Mouse (Mus musculus) right cerebral cortex, postnatal 14 days (tissue): ENCODE data around the gene Hoxd1.

Experiments
- DNase-seq: peaks from one replicate; pipeline ENCODE4 v3.0.0; 2022

Hoxd1 gene

GRCm38 (mm10) chr2:74733317-74733661, 29.5 kb upstream of the Hoxd1 start:
- no peak for DNase-seq

- no peak for DNase-seq
Measured at GRCm38 (mm10) chr2:74733765-74734164, 29.0 kb upstream of the Hoxd1 start.

DNA sequence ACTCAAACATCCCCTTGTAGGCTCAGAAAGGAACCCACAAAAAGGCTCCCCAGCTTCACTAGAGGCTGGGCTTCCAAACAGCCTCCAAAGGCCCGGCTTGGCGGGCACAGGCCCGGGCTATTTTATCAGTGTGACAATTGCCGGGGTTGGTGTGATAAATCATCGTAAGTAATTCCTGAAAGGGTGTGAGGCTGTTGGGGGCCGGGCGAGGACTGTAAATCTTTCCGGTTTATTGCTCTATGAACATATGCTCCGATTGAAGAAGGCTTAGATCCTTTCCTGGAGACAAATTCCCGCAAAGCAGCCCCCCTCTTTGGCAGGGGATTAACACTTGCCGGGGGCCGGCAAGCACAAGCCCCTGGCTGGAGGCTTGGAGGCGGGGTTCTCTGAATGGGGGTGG, 28.3 kb upstream of the Hoxd1 start:
- no peak for DNase-seq

DNA sequence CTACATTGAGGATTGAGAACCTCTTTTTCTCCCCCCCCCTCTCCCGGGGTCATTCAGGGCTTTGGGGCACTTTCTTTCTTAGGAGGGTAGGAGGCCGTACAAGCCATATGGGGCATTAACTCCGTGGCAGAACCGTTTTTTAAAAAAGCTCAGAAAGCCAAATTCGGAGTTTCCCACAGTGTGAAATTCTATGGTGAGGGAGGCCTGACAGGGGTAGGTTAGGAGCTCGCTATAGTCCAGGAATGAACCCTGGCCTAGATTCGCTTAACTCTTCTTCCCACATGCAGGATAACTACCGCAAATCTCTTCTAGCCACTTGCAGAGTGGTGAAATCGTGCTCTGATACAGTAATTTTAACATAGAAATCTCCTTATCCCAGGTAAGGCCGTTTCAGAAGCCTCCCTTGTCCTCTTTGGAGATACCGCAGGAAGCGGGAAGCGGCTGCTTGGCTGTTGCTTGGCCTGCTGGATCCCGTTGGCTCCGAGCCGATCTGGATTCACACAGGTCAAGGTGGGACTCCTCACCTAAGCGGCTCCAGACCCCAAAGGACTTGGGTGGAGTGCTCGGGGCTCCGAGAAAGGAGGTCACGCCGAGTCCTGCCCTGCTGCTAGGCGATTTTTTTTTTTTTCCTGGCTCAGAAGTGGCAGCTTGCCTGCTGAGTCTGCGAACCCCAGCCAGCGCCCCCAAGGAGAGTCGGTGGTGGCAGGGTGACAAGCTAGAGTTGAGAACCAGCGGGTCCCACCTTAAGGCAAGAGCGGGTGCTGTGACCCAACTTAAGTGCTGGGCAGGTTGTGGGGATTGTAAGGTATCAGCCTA, 27.6 kb upstream of the Hoxd1 start:
- no peak for DNase-seq

DNA sequence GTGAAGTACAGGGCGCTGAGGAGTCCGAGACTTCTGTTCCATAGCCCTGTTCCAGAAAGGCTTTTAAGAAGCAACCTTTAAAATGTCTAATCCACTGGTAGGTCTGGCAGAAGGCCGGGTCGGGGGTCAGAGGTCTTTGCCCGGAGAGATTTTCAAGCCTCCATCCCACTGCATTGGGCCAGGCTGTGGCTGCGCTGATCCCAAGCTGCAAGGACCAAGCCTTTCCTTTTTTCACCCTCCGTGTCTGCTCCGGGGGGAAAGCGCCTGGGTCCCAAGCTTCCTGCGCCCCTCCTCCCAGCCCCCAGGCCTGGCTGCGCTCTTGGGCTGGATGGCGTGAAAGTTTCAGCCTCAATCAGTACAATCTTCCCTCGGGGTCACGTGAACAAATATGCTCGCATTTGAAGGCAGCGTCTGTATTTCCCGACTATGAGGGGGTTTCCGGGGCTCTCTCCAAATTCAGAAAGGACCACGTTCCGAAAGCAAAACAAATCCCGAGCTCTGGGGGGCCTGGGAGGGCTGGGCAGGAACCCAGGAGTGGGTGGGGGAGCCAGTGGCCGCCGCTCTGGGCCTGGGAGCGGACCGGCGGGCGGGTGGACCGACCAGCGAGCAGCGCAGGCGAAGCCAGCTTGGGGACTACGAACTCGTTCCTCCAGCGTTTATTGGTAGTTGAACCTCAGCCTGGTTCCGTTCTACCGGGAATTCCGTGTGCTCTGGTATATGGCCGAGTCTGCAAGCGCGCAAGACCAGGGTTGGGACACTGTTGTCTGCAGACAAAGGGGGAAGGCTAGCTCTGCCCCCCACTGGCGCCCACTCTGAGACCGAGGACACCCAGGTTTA, 26.7 kb upstream of the Hoxd1 start:
- no peak for DNase-seq

GRCm38 (mm10) chr2:74736688-74737577, 25.8 kb upstream of the Hoxd1 start:
- DNase-seq, result no peak

GRCm38 (mm10) chr2:74737578-74738070, 25.2 kb upstream of the Hoxd1 start:
- no peak for DNase-seq

DNA sequence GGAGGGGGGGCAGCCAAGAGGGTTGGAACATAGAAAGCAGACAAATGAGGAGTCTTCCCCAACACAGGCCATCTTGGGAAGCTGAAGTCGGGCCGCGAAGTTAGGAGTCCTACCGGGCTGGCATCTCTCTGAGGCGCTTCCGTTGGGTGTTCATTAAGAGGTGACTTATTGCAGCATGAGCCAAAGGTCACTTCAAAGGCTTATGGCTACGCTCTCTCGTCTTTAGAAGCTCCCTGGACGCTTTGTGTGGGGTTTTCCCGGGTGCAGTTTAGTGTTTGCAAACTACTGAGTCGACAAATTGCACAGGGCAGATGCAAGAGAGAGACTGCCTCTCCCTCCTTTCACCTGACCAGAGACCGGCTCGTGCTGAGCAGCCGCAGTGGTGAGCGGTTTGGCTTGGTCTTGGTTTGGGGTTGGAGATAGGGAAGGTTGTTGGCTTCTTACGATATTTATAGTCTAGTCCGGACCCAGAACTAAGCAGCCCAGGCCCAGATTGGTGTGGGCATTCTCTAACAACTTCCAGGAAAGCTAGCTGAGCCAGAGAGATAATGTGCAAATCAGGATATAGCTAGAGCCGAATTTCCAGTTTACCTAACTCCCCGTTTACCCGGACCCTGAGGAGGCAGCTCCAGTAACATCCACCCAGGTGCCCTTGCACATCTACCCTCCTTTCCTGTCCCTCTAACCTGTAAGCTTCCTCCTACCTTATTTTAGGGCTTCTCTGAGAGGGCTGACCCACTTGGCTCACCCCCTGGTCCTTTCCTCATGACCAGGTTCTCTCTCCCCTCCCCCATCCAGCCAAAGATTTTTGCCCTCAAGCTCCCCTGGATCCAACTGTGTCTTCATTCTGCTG, 23.9 kb upstream of the Hoxd1 start:
- DNase-seq, result no peak

GRCm38 (mm10) chr2:74739476-74739800, 23.3 kb upstream of the Hoxd1 start:
- no peak for DNase-seq

GRCm38 (mm10) chr2:74739869-74740268, 22.9 kb upstream of the Hoxd1 start:
- DNase-seq, result no peak

GRCm38 (mm10) chr2:74740311-74741091, 22.3 kb upstream of the Hoxd1 start:
- DNase-seq, result no peak

GRCm38 (mm10) chr2:74741252-74741978, 21.4 kb upstream of the Hoxd1 start:
- no peak for DNase-seq

GRCm38 (mm10) chr2:74741979-74742277, 20.9 kb upstream of the Hoxd1 start:
- no peak for DNase-seq

- no peak for DNase-seq
Measured at GRCm38 (mm10) chr2:74745540-74746297, 17.1 kb upstream of the Hoxd1 start.

DNA sequence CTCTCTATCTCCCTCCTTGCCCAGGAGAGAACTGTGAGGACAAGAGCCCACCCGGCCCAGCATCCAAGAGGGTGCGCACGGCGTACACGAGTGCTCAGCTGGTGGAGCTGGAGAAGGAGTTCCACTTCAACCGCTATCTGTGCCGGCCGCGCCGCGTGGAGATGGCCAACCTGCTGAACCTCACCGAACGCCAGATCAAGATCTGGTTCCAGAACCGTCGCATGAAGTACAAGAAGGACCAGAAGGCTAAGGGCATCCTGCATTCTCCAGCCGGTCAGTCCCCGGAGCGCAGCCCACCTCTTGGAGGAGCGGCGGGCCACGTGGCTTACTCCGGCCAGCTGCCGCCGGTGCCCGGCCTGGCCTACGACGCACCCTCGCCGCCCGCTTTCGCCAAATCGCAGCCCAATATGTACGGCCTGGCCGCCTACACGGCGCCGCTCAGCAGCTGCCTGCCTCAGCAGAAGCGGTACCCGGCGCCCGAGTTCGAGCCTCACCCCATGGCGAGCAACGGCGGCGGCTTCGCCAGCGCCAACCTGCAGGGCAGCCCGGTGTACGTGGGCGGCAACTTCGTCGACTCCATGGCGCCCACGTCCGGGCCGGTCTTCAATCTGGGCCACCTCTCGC, 16.4 kb upstream of the Hoxd1 start:
- DNase-seq, result no peak

DNA sequence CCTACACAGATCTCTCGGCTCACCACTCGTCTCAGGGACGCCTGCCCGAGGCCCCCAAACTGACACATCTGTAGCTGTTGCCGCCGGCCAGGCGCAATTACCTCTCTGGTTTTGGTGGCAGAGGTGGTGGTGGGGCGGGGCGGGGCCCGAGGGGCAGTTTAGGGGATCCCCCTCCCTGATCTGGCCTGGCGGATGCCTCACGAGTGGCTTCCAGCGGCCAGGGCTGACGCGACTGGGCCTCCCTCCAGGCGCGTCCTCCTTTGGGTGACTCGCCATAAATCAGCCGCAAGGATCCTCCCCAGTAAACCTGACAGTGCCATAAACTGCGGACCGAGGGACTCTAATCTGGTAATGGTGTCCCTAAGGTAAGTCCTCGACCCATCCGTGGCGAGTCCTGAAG, 15.8 kb upstream of the Hoxd1 start:
- DNase-seq, result no peak

- no peak for DNase-seq
Measured at GRCm38 (mm10) chr2:74747661-74748141, 15.1 kb upstream of the Hoxd1 start.

DNA sequence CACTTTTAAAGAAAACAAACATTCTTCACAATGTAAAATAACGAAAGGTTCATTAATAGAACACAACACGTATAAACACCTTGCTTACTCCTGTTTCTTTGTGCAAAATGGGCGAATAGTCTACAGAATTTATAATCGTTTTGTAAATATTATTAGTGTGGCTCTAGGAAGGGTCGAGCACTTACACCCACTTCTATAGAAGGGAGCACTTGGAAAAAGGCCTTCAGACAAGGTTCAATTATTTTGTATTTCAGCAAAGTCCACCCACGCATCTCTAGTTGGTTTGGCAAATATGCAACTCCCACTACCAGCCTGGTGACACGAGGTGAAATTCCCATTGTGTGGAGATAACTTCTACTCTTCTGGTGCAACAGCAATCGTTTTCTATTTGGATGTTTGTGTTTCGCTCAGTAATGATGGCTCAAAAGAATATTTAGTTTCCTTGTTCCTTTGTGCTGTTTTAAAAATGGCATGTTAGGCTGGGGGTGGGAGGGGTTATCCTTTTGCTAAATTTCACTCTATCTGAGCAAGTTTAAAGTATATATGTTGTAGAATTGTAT, 14.3 kb upstream of the Hoxd1 start:
- no peak for DNase-seq
